Mouse (Mus musculus) natural killer cell, adult 2 months (primary cell): Measurements from ENCODE around the gene Slc38a2.
A peak's percentile ranks its signal among the peaks of the same experiment; 100 is the strongest.

Experiments
- DNase-seq, 2 experiments: peaks; one replicate each; pipeline ENCODE4 v3.0.0; 2022; ENCODE audit warnings: low spot score in 2 of 2

The Slc38a2 gene

DNA sequence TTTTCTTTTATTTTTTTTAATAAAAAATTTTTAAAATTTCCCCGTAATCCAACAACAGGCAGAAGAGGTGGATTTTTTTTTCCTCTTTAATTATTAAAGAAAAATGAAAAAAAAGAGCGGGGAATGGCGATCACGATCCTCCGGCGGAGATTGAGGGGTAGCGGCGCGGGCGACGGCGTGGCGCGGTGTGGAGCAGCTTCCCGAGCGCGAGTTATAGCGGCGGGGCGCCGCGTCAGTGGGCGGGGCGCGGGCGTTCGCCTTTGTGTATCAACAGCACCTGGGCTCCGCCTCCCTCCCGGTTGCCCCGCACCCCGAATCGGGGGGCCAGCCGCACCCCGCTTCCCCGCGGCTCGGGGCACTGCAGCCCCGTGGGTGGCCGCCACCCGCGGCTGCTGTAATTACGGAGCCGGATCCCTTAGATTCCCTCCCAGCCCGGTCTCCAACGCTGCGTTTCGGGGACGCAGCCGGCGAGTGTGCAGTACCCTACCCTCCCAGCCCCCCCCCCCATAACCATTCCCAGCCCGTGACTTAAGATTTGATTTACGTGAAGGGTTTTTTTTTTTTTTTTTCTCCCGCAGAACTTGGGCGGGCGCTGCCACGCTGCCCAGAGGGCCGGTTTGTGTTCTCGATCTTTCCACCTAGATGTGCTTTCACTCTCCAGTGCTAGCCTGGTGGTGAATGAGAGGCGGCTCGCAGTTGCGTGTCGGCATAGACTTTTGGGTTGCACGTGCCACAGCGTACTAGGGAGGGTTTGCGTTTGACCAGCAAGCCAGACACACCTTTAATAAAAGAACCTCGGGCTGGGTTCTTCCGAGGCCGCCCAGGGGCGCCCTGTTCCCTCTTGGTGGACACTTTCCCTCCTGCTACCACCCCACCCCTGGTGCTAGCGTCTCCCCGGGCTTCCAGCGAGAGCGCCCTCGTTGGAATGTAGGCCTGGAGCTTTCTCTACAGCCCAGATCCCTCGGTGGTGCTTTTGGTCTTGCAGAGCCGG lies at the start of gene Slc38a2:
Slc38a2 (minus strand) TSS at position 210 of the 991 bp plus-strand sequence.
- DNase-seq = peak; percentile 83 to 90

DNA sequence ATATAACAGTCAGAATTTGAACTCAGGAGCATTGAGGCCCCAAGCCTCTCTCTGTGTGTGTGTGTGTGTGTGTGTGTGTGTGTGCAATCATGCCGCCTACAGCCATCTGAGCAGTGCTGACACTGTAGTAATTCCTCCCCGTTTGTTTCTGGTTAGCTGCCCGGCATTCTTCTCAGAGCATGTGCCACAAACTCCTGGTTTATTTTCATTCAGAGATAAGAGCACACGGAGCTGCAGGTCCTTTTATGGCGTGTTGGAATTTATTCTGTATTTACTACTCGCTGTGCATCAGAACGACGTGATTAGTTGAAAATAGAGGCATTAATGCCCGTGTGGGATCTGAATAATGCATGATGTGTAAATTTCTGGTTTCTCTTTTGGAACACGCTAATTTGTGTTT lies 49.6 kb upstream of the Slc38a2 start:
- DNase-seq = no peak

DNA sequence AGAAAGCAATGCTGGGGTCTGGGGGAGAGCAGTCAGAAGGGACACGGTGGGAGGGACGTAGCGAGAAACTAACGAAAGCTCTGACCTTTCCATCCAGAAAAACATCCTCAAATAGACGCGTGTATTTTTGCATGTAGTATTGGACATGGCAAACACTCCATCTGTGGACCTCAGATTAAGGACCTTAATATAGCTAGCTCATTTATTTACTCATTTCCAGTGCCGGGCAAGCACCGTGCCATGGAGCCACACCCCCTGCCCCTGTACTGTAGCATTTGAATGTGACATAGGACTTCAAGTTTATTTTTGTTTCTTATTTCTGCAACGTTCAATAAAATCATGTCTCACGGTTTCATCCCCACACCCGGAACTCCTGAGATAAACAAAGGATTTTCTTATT lies 48.0 kb upstream of the Slc38a2 start:
- no peak for DNase-seq

DNA sequence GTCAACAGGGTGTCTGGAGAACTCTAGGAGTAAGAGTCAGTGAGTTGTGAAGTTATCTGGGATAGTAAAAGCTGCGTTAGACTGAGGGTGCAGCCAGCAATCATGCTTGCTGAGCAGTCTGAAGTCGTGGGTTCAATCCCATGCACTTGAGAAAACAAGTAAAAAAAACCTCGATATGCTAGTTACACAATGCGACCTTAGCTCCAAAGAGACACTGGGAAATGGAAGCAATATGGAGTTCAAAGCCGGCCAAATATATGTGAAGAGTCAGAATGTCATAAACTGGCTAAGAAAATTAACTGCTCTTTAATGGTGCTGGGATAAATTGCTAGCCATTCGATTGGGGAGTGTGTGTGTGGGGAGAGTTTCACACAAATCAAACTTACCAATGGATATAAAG lies 47.5 kb upstream of the Slc38a2 start:
- DNase-seq = no peak

DNA sequence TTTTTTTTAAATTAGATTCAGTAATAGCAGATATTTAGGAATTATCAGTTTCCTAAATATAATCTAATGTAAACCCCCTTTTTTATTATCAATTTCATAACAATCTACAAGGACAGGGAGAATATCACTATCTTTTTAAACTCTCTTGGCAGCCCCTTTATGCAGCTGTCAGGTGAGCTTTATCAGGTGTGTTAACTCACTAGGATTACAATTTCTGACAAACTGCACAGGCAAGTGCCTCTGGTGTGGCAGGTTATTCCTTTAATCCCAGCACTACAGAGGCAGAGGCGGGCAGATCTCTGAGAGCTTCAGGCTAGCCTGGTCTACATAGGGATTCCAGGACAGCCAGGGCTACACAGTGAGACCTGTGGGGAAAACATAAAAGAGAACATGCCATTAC lies 45.8 kb upstream of the Slc38a2 start:
- no peak for DNase-seq

DNA sequence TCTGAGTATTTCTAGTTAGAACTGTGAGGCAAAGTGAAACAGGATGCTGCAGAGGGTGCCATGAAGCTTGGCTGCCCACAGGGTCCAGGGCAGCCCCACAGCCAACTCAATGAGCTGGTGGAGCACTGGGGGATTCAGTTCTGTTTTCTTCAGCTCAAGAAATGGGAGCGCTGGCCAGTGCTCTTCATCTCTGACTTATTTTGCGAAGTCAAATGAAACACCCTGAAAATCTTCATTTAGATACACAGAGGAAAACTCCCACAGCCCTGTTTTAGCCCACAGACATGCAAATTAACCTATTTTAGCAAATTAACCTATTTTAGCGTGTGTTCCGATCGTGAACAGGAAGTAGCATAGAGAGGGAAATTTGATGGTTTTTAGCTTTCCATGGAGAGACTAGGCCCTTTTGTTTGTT lies 45.4 kb upstream of the Slc38a2 start:
- peak in 1 of 2 experiments; percentile 51 for DNase-seq

DNA sequence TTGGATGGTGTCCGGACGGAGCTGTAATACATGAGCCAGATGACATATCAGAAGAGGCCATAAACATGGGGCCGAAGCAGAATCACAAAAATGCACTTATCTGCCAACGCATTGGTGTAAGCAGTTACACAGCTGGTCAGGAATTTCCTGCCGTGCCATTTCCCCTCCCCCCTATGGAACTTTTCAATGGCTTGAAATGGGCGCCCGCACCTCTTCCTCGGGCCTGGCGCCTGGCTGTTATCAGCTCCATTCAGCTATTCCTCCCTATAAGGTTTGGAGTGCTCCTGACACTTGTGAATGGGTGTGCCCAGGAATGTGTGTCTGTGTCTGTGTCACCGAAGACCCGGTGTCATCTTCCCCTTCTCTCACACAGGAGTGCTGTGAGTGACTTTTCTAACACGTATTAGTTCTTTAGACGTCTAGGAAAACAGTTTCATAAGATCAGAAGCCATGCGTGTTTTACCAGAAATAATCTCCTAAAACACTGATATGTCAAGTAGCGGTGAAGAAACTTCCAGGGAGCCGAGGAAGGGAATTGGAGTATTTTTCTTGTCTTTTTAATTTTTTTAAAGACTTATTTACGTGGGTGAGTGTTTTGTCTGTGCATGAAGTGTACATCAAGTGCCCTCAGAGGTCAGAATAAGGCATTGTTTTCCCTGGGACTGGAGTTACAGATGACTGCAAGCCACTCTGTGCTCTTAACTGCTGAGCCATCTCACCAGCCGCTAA lies 44.8 kb upstream of the Slc38a2 start:
- DNase-seq = no peak

DNA sequence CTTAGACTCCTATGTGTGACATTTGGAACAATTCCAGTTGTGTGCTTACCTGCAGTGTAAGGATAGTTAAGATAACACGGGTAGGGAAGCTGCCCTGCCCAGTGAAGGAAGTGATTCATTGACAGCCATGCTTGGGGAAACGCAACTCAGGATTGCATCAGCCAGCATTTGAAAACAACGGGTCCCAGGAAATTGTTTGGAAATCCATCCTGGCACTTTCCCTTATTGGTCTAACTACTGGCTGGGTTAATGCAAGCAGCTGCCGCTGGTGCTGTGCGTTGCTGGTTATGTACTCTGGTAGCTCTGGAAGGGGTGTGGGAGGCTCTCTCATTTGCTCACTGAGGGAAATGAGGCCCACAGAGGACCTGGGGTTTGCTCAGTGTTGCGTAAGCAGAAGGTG lies 43.7 kb upstream of the Slc38a2 start:
- DNase-seq = no peak

DNA sequence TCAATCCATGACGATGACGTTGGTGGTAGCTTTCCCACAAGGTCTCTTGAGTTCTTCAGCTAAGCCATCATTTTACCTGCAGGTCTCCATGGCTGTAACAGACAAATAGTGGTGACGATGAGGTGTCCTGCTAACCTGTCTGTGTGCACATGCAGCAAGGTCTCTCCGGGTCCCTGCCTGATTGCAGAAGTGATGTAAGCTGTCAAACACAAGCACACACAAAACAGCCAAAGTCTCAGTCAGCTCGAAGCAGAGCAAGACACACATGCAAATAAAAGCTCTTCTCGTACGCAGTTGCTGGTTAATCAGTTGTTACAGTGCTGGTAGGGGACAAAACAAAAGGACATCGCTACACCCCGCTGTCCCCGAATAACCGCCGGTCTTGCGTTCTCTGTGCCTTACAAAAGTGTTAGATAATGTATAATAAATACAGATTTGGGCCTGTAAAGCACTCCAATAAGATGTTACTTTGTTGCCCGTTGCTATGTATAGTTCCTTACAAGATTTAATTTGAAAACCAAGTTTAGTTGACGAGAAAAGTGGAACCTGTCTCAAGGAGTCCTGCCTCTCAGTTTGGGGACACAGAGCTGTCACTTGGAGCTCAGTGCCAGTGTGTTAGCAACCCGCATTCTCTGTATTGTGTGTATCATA lies 43.2 kb upstream of the Slc38a2 start:
- DNase-seq = no peak

DNA sequence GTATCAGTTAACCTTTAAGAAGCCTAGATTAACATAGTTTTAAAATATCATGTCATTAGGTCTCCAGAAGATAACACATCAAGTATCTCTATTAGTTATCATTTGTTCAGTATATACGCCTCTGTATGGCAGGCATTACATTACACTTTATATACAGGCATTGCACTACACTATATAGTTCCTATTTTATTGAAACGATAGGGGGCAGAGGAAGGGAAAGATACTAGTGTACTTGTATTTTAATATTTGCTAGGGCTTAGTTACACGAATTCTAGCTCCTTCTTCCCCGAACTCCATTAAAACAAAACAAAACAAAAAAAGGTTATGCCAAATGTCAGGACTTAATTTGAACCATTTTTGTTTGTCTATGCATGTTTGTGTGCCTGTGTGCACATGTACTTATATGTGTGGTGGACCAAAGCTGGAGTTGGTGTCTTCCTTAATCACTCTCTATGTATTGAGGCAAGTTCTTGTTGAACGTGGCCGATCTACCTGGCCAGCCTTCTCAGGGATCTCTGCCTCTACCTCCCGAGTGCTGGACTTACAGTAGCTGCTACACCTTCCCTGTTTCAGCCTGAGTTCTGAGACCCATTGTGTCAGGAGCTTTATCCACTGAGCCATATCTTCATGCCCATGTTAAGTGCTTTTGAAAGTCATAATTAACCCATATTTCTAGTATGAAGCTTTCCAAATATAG lies 41.5 kb upstream of the Slc38a2 start:
- no peak for DNase-seq

DNA sequence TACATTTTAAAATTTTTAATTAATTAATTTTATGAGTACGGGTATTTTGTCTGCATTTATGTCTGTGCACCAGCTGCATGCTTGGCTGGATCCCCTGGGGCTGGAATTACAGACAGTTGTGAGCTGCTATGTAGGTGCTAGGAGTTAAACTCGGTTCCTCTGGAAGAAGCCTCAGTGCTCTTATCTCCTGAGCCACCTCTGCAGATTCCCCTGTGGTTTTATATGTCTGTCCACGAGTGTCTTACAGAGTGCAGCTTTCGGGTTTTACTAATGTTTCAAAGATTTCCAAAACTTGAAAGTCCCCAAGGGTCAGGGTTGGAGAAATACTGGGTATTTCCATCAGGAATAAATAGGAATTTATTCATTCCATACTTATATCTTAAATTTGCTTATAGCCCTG lies 40.6 kb upstream of the Slc38a2 start:
- no peak for DNase-seq

DNA sequence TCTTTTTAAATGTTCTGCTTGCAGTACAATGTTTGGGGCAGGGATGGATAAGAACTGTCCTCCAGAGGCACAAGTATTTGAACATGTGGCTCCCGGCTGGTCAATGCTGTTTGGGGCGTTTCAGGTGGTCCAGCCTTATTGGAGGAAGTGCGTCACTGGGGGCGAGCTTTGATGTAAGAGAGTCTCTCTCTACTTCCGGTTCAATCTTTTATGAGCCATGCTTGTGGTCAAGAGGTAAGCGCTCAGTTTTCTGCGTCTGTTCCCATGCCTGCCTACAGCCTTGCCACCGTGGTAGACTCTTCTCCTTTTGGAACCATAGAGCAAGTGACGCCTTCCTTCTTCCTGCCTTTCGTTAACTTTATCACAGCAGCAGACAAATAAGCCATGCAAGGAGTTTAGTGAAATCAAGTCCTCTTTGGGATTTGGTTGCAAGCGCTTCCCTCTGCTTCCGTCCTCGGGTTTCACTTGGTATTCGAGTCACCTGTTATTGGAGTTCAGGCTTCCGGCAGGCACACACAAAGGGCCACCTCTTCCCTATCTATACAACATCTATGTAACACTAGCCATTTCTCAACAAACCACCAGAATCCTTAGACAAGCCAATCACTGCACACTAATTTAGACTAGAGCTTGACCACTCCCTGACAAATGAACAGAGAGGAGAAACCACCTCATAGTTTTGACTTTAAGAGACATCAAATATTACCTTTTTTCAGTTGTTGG lies 37.3 kb upstream of the Slc38a2 start:
- DNase-seq = peak in 1 of 2 experiments; percentile 24

DNA sequence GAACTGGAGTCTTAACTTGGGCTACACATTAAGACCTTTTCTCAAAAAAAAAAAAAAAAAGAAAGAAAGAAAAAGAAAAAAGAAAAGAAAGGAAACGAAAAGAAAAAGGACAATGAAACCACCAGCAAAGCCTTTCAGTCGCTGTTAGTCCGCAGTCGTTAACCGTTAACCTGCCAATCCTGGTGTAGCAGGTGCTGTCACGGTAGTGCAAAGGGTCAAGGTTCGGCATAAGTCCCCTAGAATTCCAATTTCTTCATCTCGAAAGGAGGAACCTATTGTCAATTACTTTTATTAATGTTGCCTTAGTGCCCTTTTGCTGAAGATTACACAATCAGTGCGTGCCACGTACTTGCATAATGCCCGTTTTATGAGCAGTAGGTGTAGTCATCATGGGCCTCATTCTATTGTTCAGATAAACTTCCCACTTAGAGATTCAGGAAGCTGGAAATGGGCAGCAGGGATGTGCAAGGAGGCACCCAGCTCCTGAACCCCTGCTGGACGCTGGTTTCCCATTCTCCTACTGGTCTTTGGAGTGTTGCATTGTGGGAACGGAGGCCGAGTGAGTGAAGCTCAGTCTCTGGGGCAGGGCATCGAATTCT lies 36.1 kb upstream of the Slc38a2 start:
- DNase-seq = no peak

DNA sequence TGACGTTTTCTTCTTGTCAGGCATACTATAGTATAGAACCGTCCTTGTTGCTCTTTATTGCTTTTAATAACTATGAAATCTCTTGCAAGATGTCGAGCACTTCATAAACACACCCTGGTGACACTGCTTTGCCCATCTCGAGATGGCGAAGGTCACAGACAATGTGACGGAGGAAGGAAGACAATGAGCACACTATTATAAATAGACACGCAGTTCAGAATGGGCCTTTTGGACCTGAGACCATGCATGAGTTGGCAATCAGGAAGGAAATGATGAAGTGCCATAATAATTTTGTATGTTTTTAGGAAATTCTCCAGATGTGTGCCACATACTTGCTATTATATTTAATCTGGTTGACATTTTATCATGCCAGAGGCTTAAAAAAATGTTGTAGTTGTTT lies 34.9 kb upstream of the Slc38a2 start:
- DNase-seq = no peak

DNA sequence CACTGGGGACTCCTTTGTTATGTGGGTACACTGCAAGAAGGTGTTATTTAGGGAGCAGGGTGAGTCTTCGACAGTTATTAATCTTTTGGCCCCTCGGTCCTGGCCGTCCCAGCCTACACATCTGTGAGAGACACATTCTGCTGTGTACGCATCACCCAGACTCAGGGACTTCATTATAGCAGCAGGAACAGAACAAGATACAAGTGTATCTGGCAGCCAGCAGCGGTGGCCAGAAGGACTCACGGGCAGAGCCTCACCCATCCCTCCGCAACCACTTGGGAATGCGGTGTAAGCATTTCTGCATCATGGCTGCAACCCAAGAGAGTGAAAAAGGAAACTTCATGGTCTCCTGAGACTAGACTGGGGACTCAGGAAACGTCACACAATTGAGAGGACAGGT lies 30.9 kb upstream of the Slc38a2 start:
- DNase-seq = no peak

DNA sequence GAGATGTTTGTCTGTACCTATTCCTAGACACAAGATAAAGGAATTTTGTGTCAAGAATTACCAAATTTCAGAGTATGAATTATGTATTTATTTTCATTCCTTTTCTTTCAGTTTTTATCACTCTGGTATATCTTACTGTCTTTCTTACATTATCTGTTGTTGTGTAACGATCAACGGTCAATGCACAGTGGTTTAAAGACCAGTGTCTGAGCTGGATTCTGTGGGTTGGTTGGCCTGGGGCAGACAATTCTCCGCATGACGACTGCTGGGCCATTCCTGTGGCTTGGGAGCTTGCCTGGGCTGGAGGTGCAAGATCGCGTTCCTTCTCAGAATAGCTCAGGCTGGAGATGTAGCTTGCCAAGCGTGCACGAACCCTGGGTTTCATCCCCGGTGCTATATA lies 30.3 kb upstream of the Slc38a2 start:
- no peak for DNase-seq

DNA sequence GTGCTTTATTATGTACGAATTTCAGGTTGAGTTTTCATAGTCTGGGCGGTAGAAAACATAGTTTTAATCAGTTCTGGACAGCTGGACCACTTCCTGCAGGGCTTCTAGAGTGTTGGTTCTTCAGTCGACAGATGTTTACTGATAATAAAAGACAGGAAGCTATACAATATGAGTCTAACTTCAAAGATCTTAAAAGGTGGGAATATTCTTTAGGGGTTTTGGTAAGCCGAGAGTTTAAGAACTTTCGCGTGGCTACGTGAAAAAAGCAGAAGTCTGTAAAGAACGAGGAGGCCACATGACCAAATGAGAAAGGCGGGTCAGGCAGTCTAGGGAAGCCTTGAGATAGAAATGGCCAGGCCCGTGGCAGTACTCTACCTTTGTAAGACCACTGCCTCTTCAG lies 29.5 kb upstream of the Slc38a2 start:
- DNase-seq = peak in 1 of 2 experiments; percentile 6

DNA sequence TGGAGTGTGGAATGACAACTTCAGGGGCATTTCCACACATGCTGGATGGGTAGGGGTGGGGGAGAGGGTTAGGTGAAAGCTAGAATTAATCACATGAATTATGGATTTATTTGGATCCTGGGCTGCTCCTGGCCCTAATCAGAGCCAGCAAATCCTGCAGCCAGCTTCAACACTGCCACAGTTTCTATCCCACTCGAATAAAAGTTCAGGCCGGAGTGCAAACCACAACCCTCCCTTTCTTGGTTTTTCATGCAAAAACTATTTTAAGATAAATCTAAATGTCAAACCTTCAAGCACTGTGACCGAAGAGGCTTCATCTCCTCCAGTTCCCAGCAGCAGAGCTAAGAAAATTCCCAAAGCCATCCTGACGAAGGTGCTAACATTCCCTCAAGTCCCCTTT lies 28.8 kb upstream of the Slc38a2 start:
- no peak for DNase-seq

DNA sequence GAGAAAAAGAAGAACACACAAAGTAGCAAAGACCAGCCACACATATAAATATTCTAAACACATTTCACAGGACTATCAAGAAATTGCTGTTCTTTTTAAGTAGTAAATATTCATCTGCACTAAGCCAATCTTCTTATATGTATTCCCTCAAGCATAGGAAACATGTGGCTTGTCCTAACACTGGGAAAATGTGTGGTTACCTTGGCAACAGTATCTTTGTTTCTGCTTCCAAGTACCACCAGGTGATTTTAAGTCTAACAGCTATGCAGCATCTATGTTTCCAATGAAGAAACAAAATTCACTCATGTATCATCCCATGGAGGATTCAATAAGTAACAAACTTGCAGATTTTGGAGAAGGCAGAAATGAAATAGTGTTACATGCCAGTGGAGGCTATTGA lies 25.0 kb upstream of the Slc38a2 start:
- no peak for DNase-seq

DNA sequence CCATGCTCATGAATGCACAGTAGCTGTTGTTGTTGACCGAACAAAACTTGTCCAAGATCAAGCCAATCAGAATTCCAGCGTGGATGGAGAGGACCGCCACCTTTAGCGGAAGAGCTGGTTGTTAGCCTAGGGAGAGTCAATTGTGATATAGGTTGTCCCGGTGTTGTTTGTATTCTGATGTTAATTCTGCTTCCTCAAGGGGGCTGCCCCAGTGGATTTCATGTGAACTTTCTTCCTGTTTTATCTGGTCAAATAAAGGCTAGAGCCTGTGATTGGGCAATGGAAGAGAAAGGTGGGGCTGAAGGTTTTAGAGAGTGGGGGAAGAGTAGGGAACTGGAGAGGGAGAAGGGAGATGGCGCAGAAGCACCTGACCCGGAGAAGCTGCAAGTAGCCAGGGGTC lies 22.7 kb upstream of the Slc38a2 start:
- DNase-seq = no peak

DNA sequence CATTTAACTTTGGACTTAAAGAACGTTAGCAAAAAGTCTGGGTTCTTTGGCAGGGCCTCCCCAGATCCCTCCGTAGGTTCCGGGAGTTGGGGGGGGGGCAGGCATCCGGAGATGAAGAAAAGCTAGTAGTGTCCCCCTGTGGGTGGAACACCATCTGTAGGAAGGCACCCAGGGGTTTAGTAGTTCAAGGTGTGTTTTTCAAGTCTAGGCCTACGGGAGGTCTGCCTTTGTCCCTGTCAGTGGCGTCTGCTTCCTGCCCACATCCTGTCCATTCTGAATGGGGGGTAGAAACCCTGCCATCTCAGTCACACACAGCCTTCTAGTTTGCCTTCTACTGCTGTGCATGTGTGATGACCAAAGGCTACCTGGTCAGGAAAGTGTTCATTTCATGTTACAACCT lies 20.6 kb upstream of the Slc38a2 start:
- peak; percentile 61 to 74 for DNase-seq
